ENCODE assay signal across 7 mouse cellular contexts in genomic region chrX:159255123-159255978, GRCm38 (mm10). TPM values are rescaled to one million over a fixed set of nuclear protein-coding genes. Genes with fewer than 3 reads are reported as not detected.
A peak's percentile ranks its signal among the peaks of the same experiment; 100 is the strongest.
DNase-seq lines count a peak whose midpoint lies in the region; ATAC-seq lines count a peak whose summit lies in the region.

No protein-coding gene starts in this region.

- peak overlapping the region; percentile 59 for H3K4me3 ChIP-seq in limb, embryonic 12.5 days (replicated peaks)
- peak overlapping the region; percentile 59 for H3K4me3 ChIP-seq in midbrain, embryonic 14.5 days (replicated peaks; ENCODE audit: low read depth, low read length)

- H3K9ac ChIP-seq in limb, embryonic 12.5 days (replicated peaks), result peak overlapping the region; percentile 73
- H3K9ac ChIP-seq in midbrain, embryonic 14.5 days (replicated peaks; ENCODE audit: low read length), result peak overlapping the region; percentile 61

- peak overlapping the region; percentile 92 for H3K27ac ChIP-seq in limb, embryonic 12.5 days
- H3K27ac ChIP-seq in midbrain, embryonic 14.5 days (replicated peaks; ENCODE audit: low read depth, low read length), result peak overlapping the region; percentile 87

- H3K27me3 ChIP-seq in limb, embryonic 12.5 days, result peaks cover 34% of the 10 kb centered on the region
- H3K27me3 ChIP-seq in midbrain, embryonic 14.5 days (ENCODE audit: control insufficient read depth, insufficient read depth, low read length), result no peaks in the 10 kb centered on the region

- no peaks in the 10 kb centered on the region for H3K4me1 ChIP-seq in limb, embryonic 12.5 days (replicated peaks)
- H3K4me1 ChIP-seq in midbrain, embryonic 14.5 days (ENCODE audit: control insufficient read depth, insufficient read depth, low read length), result no peaks in the 10 kb centered on the region

- H3K36me3 ChIP-seq in limb, embryonic 12.5 days, result no peaks in the 10 kb centered on the region
- no peaks in the 10 kb centered on the region for H3K36me3 ChIP-seq in midbrain, embryonic 14.5 days (ENCODE audit: control insufficient read depth, insufficient read depth, low read length)

- 11% methylated on average over 60 of the region's 71 CpGs for WGBS in limb, embryonic 12.5 days
- WGBS in midbrain, embryonic 14.5 days, result 17% methylated on average over 61 of the region's 71 CpGs

- peak overlapping the region; percentile 60 for H3K4me2 ChIP-seq in limb, embryonic 12.5 days
- peak overlapping the region; percentile 63 for H3K4me2 ChIP-seq in midbrain, embryonic 14.5 days (ENCODE audit: low read length)

- ATAC-seq in granulocyte monocyte progenitor cell, adult 5-6 weeks (replicated peaks; ENCODE audit: poor library complexity, severe bottlenecking), result peak; percentile 77
- ATAC-seq in limb, embryonic 12.5 days (ENCODE audit: insufficient number of reproducible peaks, insufficient read depth, low FRiP score, low TSS enrichment, low read depth), result peak; percentile 95
- peak; percentile 96 for ATAC-seq in midbrain, embryonic 14.5 days (ENCODE audit: low FRiP score, low TSS enrichment)

- DNase-seq in adrenal gland, postnatal 14 days, result peak; percentile 94
- DNase-seq in embryo, embryonic 9.5 days (ENCODE audit: extremely low spot score), result peak; percentile 89
- peak; percentile 89 for DNase-seq in kidney, adult 11 months
- DNase-seq in midbrain, embryonic 14.5 days, result peak; percentile 90
- DNase-seq in spleen, adult 12 weeks (ENCODE audit: low spot score), result peak; percentile 85

- no peaks in the 10 kb centered on the region for H3K9me3 ChIP-seq in limb, embryonic 12.5 days
- H3K9me3 ChIP-seq in midbrain, embryonic 14.5 days (ENCODE audit: control insufficient read depth, low read length), result no peaks in the 10 kb centered on the region

RNA-seq across cellular contexts. Expression of gene Rps6ka3, which starts 45.2 kb away (rescaled TPM):
- 62.6 and 64.2 TPM in 2 replicates for total RNA-seq in adrenal gland, postnatal 14 days (2021)
- total RNA-seq in granulocyte monocyte progenitor cell, adult 5-6 weeks (2014; fragmentation: Nextera tagmentation), result 31.3 and 33.3 TPM in 2 replicates
- 36.5 and 41.7 TPM in 2 replicates for total RNA-seq in granulocyte monocyte progenitor cell, adult 5-6 weeks (2017)
- 4.3 and 5.4 TPM in 2 replicates for polyA plus RNA-seq in limb, embryonic 12.5 days (2016; fragmentation: Nextera tagmentation; extraction: Ambion mirVana)
- polyA plus RNA-seq in midbrain, embryonic 14.5 days (2014; fragmentation: Nextera tagmentation; extraction: Ambion mirVana), result 6.7 and 7.5 TPM in 2 replicates

Comparison
In these comparisons a context has a peak if more than half of its experiments do, and no peak if none do; other contexts are left out.
1. Peak in every context shown above with its lines: DNase-seq, ATAC-seq, H3K4me3 ChIP-seq and H3K27ac ChIP-seq.